Mouse (Mus musculus): ENCODE measurements at regions not wholly inside any gene's neighbourhood (a gene's known extent, or its start where the extent isn't known, plus 50 kb on each side); places are given as distances from the start of the nearest gene placed in this dataset.

DNA sequence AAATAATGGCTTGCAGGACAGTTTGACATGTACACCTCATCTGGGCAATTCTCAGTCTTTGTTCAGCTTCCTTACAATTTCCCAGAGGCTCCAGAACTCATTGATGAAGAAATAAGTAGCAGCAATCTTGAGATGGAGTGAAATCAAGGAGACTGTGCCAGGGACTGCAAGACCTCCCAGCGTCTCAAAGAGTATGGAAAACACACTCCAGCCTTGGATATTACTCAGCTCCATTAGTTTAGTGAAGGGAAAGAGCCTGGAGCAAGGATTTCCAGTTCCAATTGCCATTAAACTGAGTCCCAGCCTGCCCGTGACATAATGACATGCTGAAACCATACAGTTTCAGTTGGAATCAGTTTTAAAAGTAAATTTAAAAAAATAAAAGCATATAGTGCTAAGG lies 372.7 kb upstream of the Rack1 start:
- TF ChIP-seq POLR2A (IDR thresholded peaks at IDR 0.05; ENCODE audit: low read depth, low read length): no peak
- TF ChIP-seq CTCF (IDR thresholded peaks at IDR 0.05; ENCODE audit: extremely low read depth, insufficient read depth, insufficient read length, insufficient replicate concordance): no peak

Data from spleen, adult 2 months (tissue).